Mouse (Mus musculus): ENCODE results near the gene Pygo2. TPM values are rescaled to one million over a fixed set of nuclear protein-coding genes. Genes with fewer than 3 reads are reported as not detected.

Pygo2 gene
- polyA plus RNA-seq, 1 experiment from 2014 or later = 35.2 TPM

DNA sequence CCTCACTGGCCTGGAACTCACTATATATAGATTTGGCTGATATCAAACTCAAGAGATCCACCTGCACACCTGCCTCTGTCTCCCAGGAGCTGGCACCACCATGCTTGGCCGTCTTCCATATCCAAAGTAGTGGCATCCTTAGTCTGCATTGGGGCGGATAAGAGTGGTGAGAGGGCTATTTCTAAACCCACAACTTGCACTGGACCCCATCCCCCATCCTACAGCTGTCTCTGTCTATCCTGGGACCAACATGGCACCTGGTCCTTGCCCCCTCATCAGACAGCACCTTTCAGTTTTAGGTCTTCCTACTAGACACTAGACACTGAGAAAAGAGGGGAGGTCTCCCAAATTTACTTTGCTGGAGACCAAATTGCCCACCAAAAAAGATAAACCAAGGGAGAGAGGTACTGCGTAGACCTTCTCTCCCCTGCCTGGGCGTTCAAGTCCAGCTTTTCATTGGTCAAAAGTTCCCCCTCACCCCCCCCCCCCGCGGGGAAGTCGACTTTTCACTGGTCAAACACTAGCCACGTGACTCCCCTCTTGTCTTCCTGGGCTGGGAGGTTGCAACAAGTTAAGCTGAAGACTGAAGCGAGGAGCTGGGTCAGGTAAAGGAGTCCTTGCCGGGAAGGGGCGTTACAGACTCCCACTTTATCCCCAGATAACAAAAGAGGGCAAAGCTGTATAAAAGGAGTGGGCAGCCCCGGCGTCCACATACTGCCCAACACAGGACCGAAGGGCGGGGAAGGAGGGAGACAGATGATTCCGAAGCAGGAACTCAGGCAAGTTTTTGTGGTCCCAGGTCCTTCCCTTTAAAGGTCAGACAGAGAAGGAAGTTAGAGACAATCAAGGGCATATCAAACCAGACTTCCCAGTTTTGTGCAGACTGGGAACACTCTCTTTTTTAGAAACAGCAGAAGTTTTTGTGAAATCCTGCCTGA, 6.4 kb downstream of the Pygo2 start, which contains the start of gene Pbxip1:
Gene Pbxip1 (plus strand): TSS at position 531 of the 938 bp plus-strand sequence.
- WGBS = 5% methylated on average over 16 of the region's 16 CpGs
- H3K4me2 ChIP-seq (ENCODE audit: low read length) = peak within 1 kb of the TSS; percentile 52
- H3K9me3 ChIP-seq (replicated peaks; ENCODE audit: control insufficient read depth, low read length) = no peaks in the 10 kb centered on the region
- H3K4me1 ChIP-seq (ENCODE audit: control insufficient read depth, insufficient read depth, low read length) = peaks cover 6% of the 10 kb centered on the region
- peak within 1 kb of the TSS; percentile 30 for H3K9ac ChIP-seq (ENCODE audit: low read length)
- H3K36me3 ChIP-seq (ENCODE audit: control insufficient read depth, insufficient read depth, low read length) = peaks cover 34% of the 10 kb centered on the region
- ATAC-seq (peak; percentile 59), DNase-seq (ENCODE audit: low spot score) (peak; percentile 67)
- no peak within 1 kb of the TSS for H3K27ac ChIP-seq (ENCODE audit: low read depth, low read length)
- no peaks in the 10 kb centered on the region for H3K27me3 ChIP-seq (replicated peaks; ENCODE audit: control insufficient read depth, insufficient read depth, low read length)
- peak within 1 kb of the TSS; percentile 26 for H3K4me3 ChIP-seq (ENCODE audit: low read depth, low read length)

DNA sequence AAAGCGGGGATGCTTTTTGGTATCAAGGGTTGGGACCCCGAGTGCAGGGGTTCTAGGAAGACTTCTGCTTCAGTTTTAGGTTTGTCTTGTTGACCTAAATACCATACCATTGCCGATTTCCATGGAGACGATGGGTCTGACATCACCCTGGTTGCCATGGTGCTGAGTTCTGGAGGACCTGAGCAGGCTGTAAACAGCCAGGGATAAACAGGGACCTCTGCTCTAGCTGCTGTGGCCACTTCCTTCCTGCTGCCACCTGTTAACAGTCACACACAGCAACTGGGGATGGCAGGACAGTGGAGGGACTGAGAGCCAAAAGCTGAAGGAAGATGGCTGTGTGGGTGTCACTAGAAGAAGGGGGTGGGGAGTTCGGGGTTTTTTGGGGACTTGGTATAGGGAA, 7.3 kb downstream of the Pygo2 start:
- no peaks in the 10 kb centered on the region for H3K27me3 ChIP-seq (replicated peaks; ENCODE audit: control insufficient read depth, insufficient read depth, low read length)
- no peaks in the 10 kb centered on the region for H3K9me3 ChIP-seq (replicated peaks; ENCODE audit: control insufficient read depth, low read length)
- no peak overlapping the region for H3K27ac ChIP-seq (ENCODE audit: low read depth, low read length)
- ATAC-seq (peak; percentile 66), DNase-seq (ENCODE audit: low spot score) (peak; percentile 31)
- 18% methylated on average over 5 of the region's 5 CpGs for WGBS
- H3K36me3 ChIP-seq (ENCODE audit: control insufficient read depth, insufficient read depth, low read length) = peaks cover 29% of the 10 kb centered on the region
- peak overlapping the region; percentile 52 for H3K4me2 ChIP-seq (ENCODE audit: low read length)
- peaks cover 3% of the 10 kb centered on the region; the same call in 1 of the 2 replicates for H3K4me1 ChIP-seq (ENCODE audit: control insufficient read depth, insufficient read depth, low read length)
- H3K4me3 ChIP-seq (ENCODE audit: low read depth, low read length) = peak overlapping the region; percentile 26; the same call in 1 of the 2 replicates
- H3K9ac ChIP-seq (ENCODE audit: low read length) = peak overlapping the region; percentile 30

DNA sequence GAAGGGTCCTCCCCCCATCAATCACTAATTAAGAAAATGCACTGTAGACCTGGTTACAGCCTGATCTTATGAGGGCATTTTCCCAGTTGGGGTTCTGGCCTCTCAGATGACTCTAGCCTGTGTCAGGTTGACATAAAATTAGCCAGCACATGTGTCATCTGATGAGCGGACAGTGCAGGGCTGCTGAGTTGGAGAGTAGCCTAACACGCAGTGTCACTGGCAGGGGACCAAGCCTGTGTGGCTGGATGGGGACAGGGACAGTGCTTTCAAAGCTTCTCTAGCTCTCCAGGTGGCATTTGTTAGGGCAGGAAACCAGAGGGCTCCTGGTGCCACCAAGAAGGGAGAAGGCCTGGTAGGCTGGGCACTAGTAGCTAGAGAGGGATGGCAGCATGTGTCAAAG, 10.7 kb downstream of the Pygo2 start:
- DNase-seq (ENCODE audit: low spot score) = no peak
- no peaks in the 10 kb centered on the region for H3K36me3 ChIP-seq (ENCODE audit: control insufficient read depth, insufficient read depth, low read length)

GRCm38 (mm10) chr3:89448720-89449537, 18.9 kb downstream of the Pygo2 start:
- Histone ChIP-seq H3K36me3 (ENCODE audit: control insufficient read depth, insufficient read depth, low read length) (no peaks in the 10 kb centered on the region), H3K4me1 (ENCODE audit: control insufficient read depth, insufficient read depth, low read length) (no peaks in the 10 kb centered on the region), H3K27me3 (replicated peaks; ENCODE audit: control insufficient read depth, insufficient read depth, low read length) (no peaks in the 10 kb centered on the region), H3K9ac (ENCODE audit: low read length) (no peak overlapping the region), H3K4me2 (ENCODE audit: low read length) (no peak overlapping the region), H3K9me3 (replicated peaks; ENCODE audit: control insufficient read depth, low read length) (no peaks in the 10 kb centered on the region), H3K27ac (ENCODE audit: low read depth, low read length) (no peak overlapping the region), H3K4me3 (ENCODE audit: low read depth, low read length) (no peak overlapping the region)
- no peak for ATAC-seq
- 73% methylated on average over 13 of the region's 13 CpGs for WGBS
- no peak for DNase-seq (ENCODE audit: low spot score)

More for the DNA sequence above, 10.7 kb downstream of the Pygo2 start:
- WGBS = 93% methylated on average over 2 of the region's 2 CpGs
- Histone ChIP-seq H3K4me1 (ENCODE audit: control insufficient read depth, insufficient read depth, low read length) (peaks cover 3% of the 10 kb centered on the region; the same call in 1 of the 2 replicates), H3K9ac (ENCODE audit: low read length) (no peak overlapping the region), H3K27ac (ENCODE audit: low read depth, low read length) (no peak overlapping the region), H3K27me3 (replicated peaks; ENCODE audit: control insufficient read depth, insufficient read depth, low read length) (no peaks in the 10 kb centered on the region), H3K4me2 (ENCODE audit: low read length) (no peak overlapping the region), H3K4me3 (ENCODE audit: low read depth, low read length) (no peak overlapping the region), H3K9me3 (replicated peaks; ENCODE audit: control insufficient read depth, low read length) (no peaks in the 10 kb centered on the region)
- no peak for ATAC-seq

- Histone ChIP-seq H3K4me1 (ENCODE audit: control insufficient read depth, insufficient read depth, low read length) (no peaks in the 10 kb centered on the region), H3K4me2 (ENCODE audit: low read length) (no peak overlapping the region), H3K36me3 (ENCODE audit: control insufficient read depth, insufficient read depth, low read length) (no peaks in the 10 kb centered on the region), H3K9ac (ENCODE audit: low read length) (no peak overlapping the region), H3K9me3 (replicated peaks; ENCODE audit: control insufficient read depth, low read length) (no peaks in the 10 kb centered on the region), H3K27me3 (replicated peaks; ENCODE audit: control insufficient read depth, insufficient read depth, low read length) (no peaks in the 10 kb centered on the region), H3K27ac (ENCODE audit: low read depth, low read length) (no peak overlapping the region), H3K4me3 (ENCODE audit: low read depth, low read length) (no peak overlapping the region)
- WGBS = 44% methylated on average over 7 of the region's 7 CpGs
- ATAC-seq (peak; percentile 72), DNase-seq (ENCODE audit: low spot score) (peak; percentile 71)
Observed at GRCm38 (mm10) chr3:89449541-89449940, 19.5 kb downstream of the Pygo2 start.

DNA sequence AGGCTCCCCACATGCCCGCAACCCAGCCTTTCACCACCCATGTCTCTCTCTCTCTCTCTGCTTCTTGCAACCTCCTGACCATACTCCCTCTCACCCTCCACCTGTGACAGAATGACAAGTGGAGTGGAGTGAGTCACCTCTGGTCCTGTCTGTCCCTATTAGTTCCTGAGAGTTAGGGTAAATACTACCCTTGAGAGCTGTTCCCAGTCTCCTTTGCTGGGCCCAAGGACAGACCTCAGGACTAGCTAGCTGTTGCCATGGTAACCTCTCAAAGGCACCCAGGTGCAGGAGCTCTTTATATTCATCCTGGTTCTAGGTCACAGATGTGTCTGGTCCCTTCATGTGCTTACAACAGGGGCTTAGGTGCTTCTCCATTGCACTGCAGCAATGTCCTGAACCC, 21.9 kb downstream of the Pygo2 start:
- no peaks in the 10 kb centered on the region for H3K36me3 ChIP-seq (ENCODE audit: control insufficient read depth, insufficient read depth, low read length)
- no peaks in the 10 kb centered on the region for H3K27me3 ChIP-seq (replicated peaks; ENCODE audit: control insufficient read depth, insufficient read depth, low read length)
- ATAC-seq = no peak
- peak; percentile 23 for DNase-seq (ENCODE audit: low spot score)
- H3K9ac ChIP-seq (ENCODE audit: low read length) = no peak overlapping the region
- H3K4me2 ChIP-seq (ENCODE audit: low read length) = no peak overlapping the region
- no peak overlapping the region for H3K27ac ChIP-seq (ENCODE audit: low read depth, low read length)
- no peaks in the 10 kb centered on the region for H3K9me3 ChIP-seq (replicated peaks; ENCODE audit: control insufficient read depth, low read length)
- H3K4me3 ChIP-seq (ENCODE audit: low read depth, low read length) = no peak overlapping the region
- no peaks in the 10 kb centered on the region for H3K4me1 ChIP-seq (ENCODE audit: control insufficient read depth, insufficient read depth, low read length)
- WGBS = 100% methylated on average over 1 of the region's 1 CpGs

- Histone ChIP-seq H3K4me1 (ENCODE audit: control insufficient read depth, insufficient read depth, low read length) (no peaks in the 10 kb centered on the region), H3K4me2 (ENCODE audit: low read length) (no peak within 1 kb of the TSS), H3K27me3 (replicated peaks; ENCODE audit: control insufficient read depth, insufficient read depth, low read length) (no peaks in the 10 kb centered on the region), H3K36me3 (ENCODE audit: control insufficient read depth, insufficient read depth, low read length) (no peaks in the 10 kb centered on the region), H3K27ac (ENCODE audit: low read depth, low read length) (no peak within 1 kb of the TSS), H3K9me3 (replicated peaks; ENCODE audit: control insufficient read depth, low read length) (no peaks in the 10 kb centered on the region), H3K4me3 (ENCODE audit: low read depth, low read length) (no peak within 1 kb of the TSS), H3K9ac (ENCODE audit: low read length) (no peak within 1 kb of the TSS)
- ATAC-seq (no peak), DNase-seq (ENCODE audit: low spot score) (no peak)
- 70% methylated on average over 10 of the region's 10 CpGs for WGBS
Observed at GRCm38 (mm10) chr3:89454401-89455177, 24.6 kb downstream of the Pygo2 start, which contains the start of gene Pmvk. TSS of gene Pmvk (plus strand) at chr3:89454541.

GRCm38 (mm10) chr3:89455786-89456285, 25.8 kb downstream of the Pygo2 start:
- no peaks in the 10 kb centered on the region for H3K36me3 ChIP-seq (ENCODE audit: control insufficient read depth, insufficient read depth, low read length)
- H3K27me3 ChIP-seq (replicated peaks; ENCODE audit: control insufficient read depth, insufficient read depth, low read length) = no peaks in the 10 kb centered on the region
- H3K4me2 ChIP-seq (ENCODE audit: low read length) = no peak overlapping the region
- H3K27ac ChIP-seq (ENCODE audit: low read depth, low read length) = no peak overlapping the region
- peaks cover 5% of the 10 kb centered on the region; the same call in 1 of the 2 replicates for H3K4me1 ChIP-seq (ENCODE audit: control insufficient read depth, insufficient read depth, low read length)
- H3K4me3 ChIP-seq (ENCODE audit: low read depth, low read length) = no peak overlapping the region
- no peaks in the 10 kb centered on the region for H3K9me3 ChIP-seq (replicated peaks; ENCODE audit: control insufficient read depth, low read length)
- no peak for DNase-seq (ENCODE audit: low spot score)
- no peak overlapping the region for H3K9ac ChIP-seq (ENCODE audit: low read length)
- 11% methylated on average over 1 of the region's 1 CpGs for WGBS
- ATAC-seq = no peak
